Mouse (Mus musculus) liver, embryonic 13.5 days (tissue): ENCODE data around the gene Acot1. TPM values are rescaled to one million over a fixed set of nuclear protein-coding genes. Genes with fewer than 3 reads are reported as not detected.
"Not testable (repeated sequence)": the region's sequence is repeated elsewhere in the genome, so short reads cannot be mapped to it uniquely, and the experiment has no call there.

ENCODE experiments used
- ATAC-seq: fragments of 200-750 bp; cut with Nextera tagmentation; 2 replicates; pipeline ENCODE4 v1.8.0; 2017; ENCODE audit warnings: low read depth, mild to moderate bottlenecking, moderate number of reproducible peaks, moderate library complexity
- DNase-seq: peaks from one replicate; pipeline ENCODE4 v3.0.0; 2022
- H3K27ac ChIP-seq: fragments of 300-500 bp; sonication (generic); 2 replicates; pipeline ENCODE4 v1.5.1; 2015; ENCODE audit warnings: moderate library complexity, mild to moderate bottlenecking, inconsistent platforms
- H3K27me3 ChIP-seq: fragments of 300-500 bp; sonication (generic); 2 replicates; pipeline ENCODE4 v1.6.1; 2015; ENCODE audit warnings: mild to moderate bottlenecking, inconsistent platforms
- H3K36me3 ChIP-seq: fragments of 300-500 bp; sonication (generic); 2 replicates; pipeline ENCODE4 v1.6.1; 2015; ENCODE audit warnings: mild to moderate bottlenecking, inconsistent platforms
- H3K4me1 ChIP-seq: fragments of 300-500 bp; sonication (generic); replicated peaks from 2 replicates; pipeline ENCODE4 v1.6.1; 2015; ENCODE audit warnings: inconsistent platforms
- H3K4me2 ChIP-seq: fragments of 300-500 bp; sonication (generic); 2 replicates; pipeline ENCODE4 v1.6.1; 2015; ENCODE audit warnings: inconsistent platforms, mild to moderate bottlenecking, moderate library complexity
- H3K4me3 ChIP-seq: fragments of 300-500 bp; sonication (generic); replicated peaks from 2 replicates; pipeline ENCODE4 v1.5.1; 2015; ENCODE audit warnings: mild to moderate bottlenecking, inconsistent platforms
- H3K9ac ChIP-seq: fragments of 300-500 bp; sonication (generic); 2 replicates; pipeline ENCODE4 v1.6.1; 2015; ENCODE audit warnings: mild to moderate bottlenecking, inconsistent platforms
- H3K9me3 ChIP-seq: fragments of 300-500 bp; sonication (generic); replicated peaks from 2 replicates; pipeline ENCODE4 v1.6.1; 2016; ENCODE audit warnings: inconsistent platforms
- WGBS: fragments of 180-500 bp; shearing (Covaris S2); methylation state at CpG from one replicate; pipeline ENCODE4 v1.1.7; 2015; ENCODE audit not compliant: insufficient replicate concordance; 5-methylcytosine and 5-hydroxymethylcytosine counted together
- polyA plus RNA-seq: library from polyadenylated mRNA; unstranded; fragments of >200 nt; fragmentation: Nextera tagmentation; extraction: Ambion mirVana; gene quantifications from 2 replicates; pipeline ENCODE4 v1.2.1, GENCODE M21; 2015

The Acot1 gene
- polyA plus RNA-seq, 1 experiment from 2014 or later: 28.2 TPM

- ATAC-seq, DNase-seq, H3K36me3 ChIP-seq, H3K27ac ChIP-seq, H3K4me1 ChIP-seq, H3K4me3 ChIP-seq, H3K27me3 ChIP-seq, H3K9ac ChIP-seq, H3K9me3 ChIP-seq, H3K4me2 ChIP-seq: not testable (repeated sequence)
- WGBS: 72% methylated on average over 4 of the region's 4 CpGs
Observed at GRCm38 (mm10) chr12:84022266-84022665, 13.0 kb downstream of the Acot1 start.

GRCm38 (mm10) chr12:84023052-84023745 is 13.9 kb downstream of the Acot1 start:
- no peak overlapping the region for H3K9ac ChIP-seq
- H3K4me1 ChIP-seq: no peaks in the 10 kb centered on the region
- no peaks in the 10 kb centered on the region for H3K27me3 ChIP-seq
- no peak overlapping the region for H3K4me3 ChIP-seq
- H3K27ac ChIP-seq: peak overlapping the region; percentile 36; the same call in 1 of the 2 replicates
- DNase-seq (no peak), ATAC-seq (no peak)
- no peaks in the 10 kb centered on the region for H3K9me3 ChIP-seq
- no peak overlapping the region for H3K4me2 ChIP-seq
- 63% methylated on average over 9 of the region's 9 CpGs for WGBS
- H3K36me3 ChIP-seq: no peaks in the 10 kb centered on the region; the same call in 1 of the 2 replicates

- Histone ChIP-seq H3K27me3 (no peaks in the 10 kb centered on the region), H3K4me3 (no peak overlapping the region), H3K36me3 (no peaks in the 10 kb centered on the region), H3K9ac (no peak overlapping the region), H3K4me2 (no peak overlapping the region), H3K27ac (no peak overlapping the region), H3K4me1 (no peaks in the 10 kb centered on the region), H3K9me3 (no peaks in the 10 kb centered on the region)
- WGBS: 80% methylated on average over 7 of the region's 7 CpGs
- DNase-seq (no peak), ATAC-seq (no peak)
Observed at GRCm38 (mm10) chr12:84025888-84026287, 16.6 kb downstream of the Acot1 start.

DNA sequence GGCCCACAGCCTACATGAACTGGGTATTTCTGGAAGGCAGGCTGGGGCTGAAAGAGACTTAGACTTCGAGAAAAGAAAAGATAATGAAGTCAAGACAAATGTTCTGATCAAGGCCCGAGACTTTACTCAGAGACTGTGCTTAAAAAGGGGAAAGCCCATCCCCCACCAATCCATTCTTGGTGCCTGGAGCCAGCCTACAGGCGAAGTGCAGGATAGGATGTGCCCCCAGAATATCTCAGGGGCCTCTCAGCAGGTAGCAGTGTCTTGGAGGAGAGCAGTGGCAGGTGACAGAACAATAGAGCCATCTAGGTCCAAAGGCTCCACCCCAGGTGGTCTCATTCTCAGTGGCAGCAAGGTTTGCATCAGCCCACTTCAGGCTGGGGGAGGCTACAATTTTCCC is 19.0 kb downstream of the Acot1 start:
- not testable (repeated sequence) for H3K4me3 ChIP-seq, ATAC-seq, H3K9me3 ChIP-seq, H3K27ac ChIP-seq, H3K4me2 ChIP-seq, H3K9ac ChIP-seq, H3K36me3 ChIP-seq, DNase-seq, H3K27me3 ChIP-seq, H3K4me1 ChIP-seq
- 49% methylated on average over 3 of the region's 3 CpGs for WGBS

DNA sequence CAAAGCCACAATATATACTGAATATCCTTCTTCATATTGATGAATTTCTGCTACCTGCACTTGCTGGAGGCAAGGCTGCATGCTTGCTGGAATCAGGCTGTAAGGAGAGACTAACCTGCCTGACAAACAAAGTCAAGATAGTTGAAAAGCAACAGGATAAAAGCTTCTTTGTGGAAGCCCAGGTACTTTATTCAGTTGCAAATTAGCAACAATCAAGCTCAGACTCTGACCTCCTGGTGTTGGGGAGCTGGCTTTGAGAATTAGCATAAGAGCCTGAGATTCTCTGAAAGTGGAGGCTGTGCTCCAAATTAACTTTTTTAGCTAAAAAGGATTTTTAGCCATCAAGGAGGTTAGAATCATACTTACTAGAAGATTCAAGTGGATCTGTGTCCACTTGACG is 19.8 kb downstream of the Acot1 start:
- not testable (repeated sequence) for H3K9ac ChIP-seq, H3K27ac ChIP-seq, DNase-seq, H3K4me3 ChIP-seq, H3K36me3 ChIP-seq, ATAC-seq, H3K27me3 ChIP-seq, H3K4me2 ChIP-seq, H3K9me3 ChIP-seq
- WGBS: 69% methylated on average over 1 of the region's 1 CpGs
- peaks cover 14% of the 10 kb centered on the region for H3K4me1 ChIP-seq

DNA sequence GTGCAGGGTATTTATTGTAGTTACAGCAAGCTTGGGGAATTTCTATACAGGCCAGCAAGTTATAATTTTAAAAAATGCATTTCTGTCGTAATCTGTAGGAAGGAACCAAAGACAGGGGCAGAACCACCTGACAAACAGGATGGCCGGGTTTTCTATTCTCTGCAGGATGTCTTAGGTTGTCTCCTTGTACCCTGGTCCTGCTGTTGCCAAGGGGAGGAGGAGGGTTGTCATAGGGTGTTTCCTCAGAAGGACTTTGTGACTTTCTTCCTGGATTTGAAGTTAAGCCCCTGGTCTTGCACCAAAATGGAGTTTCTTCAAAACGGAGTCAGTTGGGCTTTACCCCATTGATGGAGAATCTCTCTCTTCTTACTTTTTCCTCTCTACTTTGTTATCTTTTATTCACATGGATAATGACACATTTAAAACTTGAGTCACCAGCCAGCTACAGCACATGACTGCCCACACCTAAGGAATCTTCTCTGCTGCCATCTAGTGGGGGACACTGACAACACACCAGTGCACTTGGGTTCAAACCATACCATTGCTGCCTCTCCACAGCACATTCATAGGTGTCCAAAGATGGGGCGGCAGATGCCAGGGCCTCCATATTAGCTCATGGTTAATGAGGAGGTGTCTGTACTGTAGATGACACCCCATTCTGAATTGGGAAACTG is 21.5 kb downstream of the Acot1 start:
- Histone ChIP-seq H3K4me1 (peaks cover 20% of the 10 kb centered on the region), H3K27ac (no peak overlapping the region), H3K36me3 (no peaks in the 10 kb centered on the region), H3K4me3 (no peak overlapping the region), H3K9ac (no peak overlapping the region), H3K4me2 (no peak overlapping the region), H3K27me3 (no peaks in the 10 kb centered on the region), H3K9me3 (no peaks in the 10 kb centered on the region)
- peak; percentile 45; the same call in 1 of the 2 replicates for ATAC-seq
- peak; percentile 32 for DNase-seq
- WGBS: 45% methylated on average over 4 of the region's 4 CpGs

DNA sequence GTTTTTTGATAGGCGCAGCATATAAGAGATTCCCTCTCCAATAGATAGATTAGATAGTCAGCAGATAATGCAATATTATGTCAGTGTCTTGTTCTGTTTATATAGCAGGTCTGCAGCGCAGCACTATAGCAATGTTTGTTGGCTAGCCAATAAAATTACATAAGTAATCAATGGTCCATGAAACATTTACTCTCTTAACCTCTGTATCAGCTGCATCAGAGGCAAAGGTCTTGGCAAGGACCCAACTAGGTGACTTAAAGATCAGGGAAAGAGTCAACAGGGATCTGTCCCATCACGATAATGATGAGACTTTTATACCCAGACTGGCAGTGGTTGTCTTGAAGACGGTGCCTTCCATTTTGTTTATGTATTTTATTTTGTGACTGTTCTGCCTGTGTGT is 23.6 kb downstream of the Acot1 start:
- no peak overlapping the region for H3K27ac ChIP-seq
- no peak for DNase-seq
- no peak for ATAC-seq
- no peaks in the 10 kb centered on the region for H3K36me3 ChIP-seq
- no peak overlapping the region for H3K9ac ChIP-seq
- no peak overlapping the region for H3K4me3 ChIP-seq
- no peaks in the 10 kb centered on the region for H3K9me3 ChIP-seq
- peaks cover 6% of the 10 kb centered on the region for H3K27me3 ChIP-seq
- no peak overlapping the region for H3K4me2 ChIP-seq
- 62% methylated on average over 4 of the region's 4 CpGs for WGBS
- H3K4me1 ChIP-seq: peaks cover 20% of the 10 kb centered on the region

DNA sequence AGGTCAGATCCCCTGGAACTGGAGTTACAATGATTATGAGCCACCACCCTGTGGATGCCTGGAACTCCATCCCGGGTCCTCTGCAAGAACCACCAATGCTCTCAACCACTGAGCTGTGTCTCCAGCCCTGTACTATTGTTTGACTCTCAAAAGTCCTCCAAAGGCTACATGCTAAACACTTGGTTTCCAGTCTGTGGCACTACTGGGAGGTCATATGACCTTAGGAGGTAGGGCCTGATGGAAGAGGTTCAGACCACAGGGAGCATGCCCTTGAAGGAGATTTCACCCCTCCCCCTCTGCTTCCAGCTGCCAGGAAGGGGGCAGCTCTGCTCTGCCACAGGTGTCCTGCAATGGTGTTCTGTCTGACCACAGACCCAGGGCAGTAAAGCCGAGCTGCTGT is 24.0 kb downstream of the Acot1 start:
- 38% methylated on average over 2 of the region's 2 CpGs for WGBS
- peak; percentile 31; the same call in 1 of the 2 replicates for ATAC-seq

DNA sequence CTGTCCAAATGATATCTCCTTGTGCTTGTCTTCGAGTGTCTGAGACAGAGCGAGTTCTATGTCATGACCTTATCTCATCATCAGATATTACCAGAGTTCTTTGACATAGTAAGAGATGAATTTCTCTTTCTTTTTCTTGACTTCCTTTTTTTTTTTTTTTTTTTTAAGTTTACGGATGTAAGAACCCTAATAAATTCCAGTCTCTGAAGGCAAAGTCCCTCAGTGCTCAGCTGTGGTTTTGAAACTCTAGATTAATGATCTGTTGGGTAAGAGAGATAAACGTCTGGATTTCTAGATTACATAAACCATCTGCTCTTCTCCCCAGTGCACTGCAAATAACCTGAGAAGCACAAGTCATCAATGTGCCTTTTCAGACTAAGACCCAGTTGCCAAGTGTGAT is 24.8 kb downstream of the Acot1 start:
- DNase-seq: no peak
- WGBS: 20% methylated on average over 4 of the region's 4 CpGs

More for the DNA sequence above, 24.0 kb downstream of the Acot1 start:
- not testable (repeated sequence) for H3K27ac ChIP-seq, H3K4me2 ChIP-seq, H3K9ac ChIP-seq, H3K27me3 ChIP-seq, H3K36me3 ChIP-seq, DNase-seq, H3K4me3 ChIP-seq, H3K9me3 ChIP-seq
- H3K4me1 ChIP-seq: peaks cover 20% of the 10 kb centered on the region

DNA sequence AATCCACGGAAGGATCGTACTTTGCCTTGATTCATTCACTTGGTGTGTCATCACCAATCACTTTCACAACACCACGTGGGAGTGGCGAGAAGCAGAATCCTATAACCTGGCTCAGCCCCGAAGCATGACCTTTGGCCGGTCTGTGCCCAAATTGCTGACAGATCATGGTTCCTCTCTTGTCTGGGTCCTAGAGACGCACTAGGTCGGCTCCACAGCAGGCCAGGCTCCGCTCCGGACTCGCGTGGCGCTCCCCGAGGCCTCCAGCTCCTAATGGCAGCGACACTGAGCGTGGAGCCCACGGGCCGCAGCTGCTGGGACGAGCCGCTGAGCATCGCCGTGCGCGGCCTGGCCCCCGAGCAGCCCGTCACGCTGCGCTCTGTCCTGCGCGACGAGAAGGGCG is 29.0 kb downstream of the Acot1 start, which contains the start of gene Acot4:
TSS of gene Acot4 (plus strand) at position 139 of the 400 bp plus-strand sequence.
- Histone ChIP-seq H3K4me3 (peak within 1 kb of the TSS; percentile 47), H3K4me1 (peaks cover 17% of the 10 kb centered on the region), H3K4me2 (peak within 1 kb of the TSS; percentile 61), H3K27me3 (peaks cover 16% of the 10 kb centered on the region), H3K9ac (peak within 1 kb of the TSS; percentile 43)
- not testable (repeated sequence) for H3K36me3 ChIP-seq, H3K27ac ChIP-seq, DNase-seq, H3K9me3 ChIP-seq
- WGBS: 6% methylated on average over 32 of the region's 32 CpGs
- 0 out of 2 replicates have a peak, but pooled peaks have one; percentile 38 for ATAC-seq

More for the DNA sequence above, 24.8 kb downstream of the Acot1 start:
- Histone ChIP-seq H3K9ac (no peak overlapping the region), H3K9me3 (no peaks in the 10 kb centered on the region), H3K4me1 (peaks cover 20% of the 10 kb centered on the region), H3K27me3 (peaks cover 15% of the 10 kb centered on the region), H3K27ac (no peak overlapping the region), H3K4me3 (no peak overlapping the region), H3K36me3 (no peaks in the 10 kb centered on the region), H3K4me2 (no peak overlapping the region)
- no peak for ATAC-seq

DNA sequence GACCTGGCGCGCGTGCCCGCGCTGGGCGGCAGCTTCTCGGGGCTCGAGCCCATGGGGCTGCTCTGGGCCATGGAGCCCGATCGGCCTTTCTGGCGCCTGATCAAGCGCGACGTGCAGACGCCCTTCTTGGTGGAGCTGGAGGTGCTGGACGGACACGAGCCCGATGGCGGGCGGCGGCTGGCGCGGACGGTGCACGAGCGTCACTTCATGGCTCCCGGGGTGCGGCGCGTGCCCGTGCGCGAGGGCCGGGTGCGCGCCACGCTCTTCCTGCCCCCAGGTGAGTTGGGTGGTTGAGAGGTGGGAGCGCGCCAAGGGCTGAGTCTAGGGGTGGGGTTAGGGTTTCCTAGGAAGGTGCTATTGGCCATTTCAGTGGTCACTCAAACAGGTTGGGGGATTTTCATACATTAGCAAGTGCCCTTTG is 29.4 kb downstream of the Acot1 start, which contains the start of gene Gm49366:
TSS of gene Gm49366 (plus strand) at position 245 of the 421 bp plus-strand sequence.
- 2% methylated on average over 39 of the region's 39 CpGs for WGBS
- H3K9me3 ChIP-seq, DNase-seq, H3K27ac ChIP-seq, H3K36me3 ChIP-seq: not testable (repeated sequence)
- Histone ChIP-seq H3K9ac (peak within 1 kb of the TSS; percentile 43), H3K27me3 (peaks cover 16% of the 10 kb centered on the region), H3K4me1 (peaks cover 12% of the 10 kb centered on the region; the same call in 1 of the 2 replicates), H3K4me2 (peak within 1 kb of the TSS; percentile 61), H3K4me3 (peak within 1 kb of the TSS; percentile 47)
- ATAC-seq: peak; percentile 61
